Mouse (Mus musculus) testis, adult 2 months (tissue): ENCODE measurements around the gene Lemd1. TPM values are rescaled to one million over a fixed set of nuclear protein-coding genes. Genes with fewer than 3 reads are reported as not detected.

ENCODE experiments used
- H3K27ac ChIP-seq: fragments of 200-500 bp; 2 replicates; pipeline ENCODE4 v1.5.1; 2012; ENCODE audit warnings: low read depth, low read length; ENCODE audit not compliant: control insufficient read depth, insufficient read depth
- H3K27me3 ChIP-seq: fragments of 200-500 bp; 2 replicates; pipeline ENCODE4 v1.6.1; 2012; ENCODE audit warnings: mild to moderate bottlenecking, low read length, moderate library complexity; ENCODE audit not compliant: control insufficient read depth, insufficient read depth
- H3K36me3 ChIP-seq: fragments of 200-500 bp; 2 replicates; pipeline ENCODE4 v1.6.1; 2012; ENCODE audit warnings: mild to moderate bottlenecking, low read length; ENCODE audit not compliant: control insufficient read depth, insufficient read depth
- H3K4me1 ChIP-seq: fragments of 200-500 bp; 2 replicates; pipeline ENCODE4 v1.6.1; 2012; ENCODE audit warnings: low read length; ENCODE audit not compliant: control insufficient read depth, insufficient read depth
- H3K4me3 ChIP-seq: fragments of 200-500 bp; 2 replicates; pipeline ENCODE4 v1.5.1; 2012; ENCODE audit warnings: low read depth, mild to moderate bottlenecking, low read length, moderate library complexity, mixed read lengths; ENCODE audit not compliant: control insufficient read depth
- CTCF ChIP-seq: fragments of 200-500 bp; IDR thresholded peaks from 2 replicates; pipeline ENCODE4 v1.5.1; 2012; ENCODE audit warnings: low read depth, mild to moderate bottlenecking, inconsistent platforms, low read length, moderate library complexity; ENCODE audit not compliant: control insufficient read depth, insufficient read depth, insufficient replicate concordance
- POLR2A ChIP-seq: fragments of 200-500 bp; IDR thresholded peaks from 2 replicates; pipeline ENCODE4 v1.6.1; 2012; ENCODE audit warnings: low read depth, mild to moderate bottlenecking, inconsistent platforms, low read length, moderate library complexity; ENCODE audit not compliant: control insufficient read depth
- polyA plus RNA-seq: library from polyadenylated mRNA; depleted of rRNA; stranded (reverse); fragments of >200 nt; gene quantifications from 2 replicates; pipeline ENCODE4 v1.2.3, GENCODE M21; 2012

The Lemd1 gene
- polyA plus RNA-seq, 1 experiment, result 162 TPM

DNA sequence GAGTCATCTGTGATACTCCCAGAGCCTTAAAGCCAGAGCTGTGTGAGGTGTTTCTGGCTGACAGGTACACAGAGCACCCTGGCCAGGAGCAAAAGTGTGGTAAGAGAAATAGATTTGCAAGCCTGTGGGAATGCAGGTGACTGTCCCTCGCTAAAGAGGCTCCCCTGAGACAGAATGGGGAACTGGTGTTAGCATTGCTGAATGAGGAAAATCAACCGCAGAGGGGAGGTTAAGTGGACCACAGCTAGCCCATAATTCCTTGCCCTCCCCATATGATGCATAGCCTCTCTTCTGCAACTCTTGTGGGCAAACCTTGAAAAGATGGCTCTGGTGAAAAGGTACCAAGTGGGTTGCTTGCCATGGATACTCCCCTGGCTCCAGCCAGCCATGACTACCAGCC lies 41.8 kb upstream of the Lemd1 start:
- TF ChIP-seq CTCF (no peak), POLR2A (no peak)
- H3K27ac ChIP-seq, result no peak overlapping the region
- no peak overlapping the region for H3K4me3 ChIP-seq
- no peaks in the 10 kb centered on the region; the same call in 1 of the 2 replicates for H3K4me1 ChIP-seq
- no peaks in the 10 kb centered on the region for H3K36me3 ChIP-seq
- H3K27me3 ChIP-seq, result no peaks in the 10 kb centered on the region

DNA sequence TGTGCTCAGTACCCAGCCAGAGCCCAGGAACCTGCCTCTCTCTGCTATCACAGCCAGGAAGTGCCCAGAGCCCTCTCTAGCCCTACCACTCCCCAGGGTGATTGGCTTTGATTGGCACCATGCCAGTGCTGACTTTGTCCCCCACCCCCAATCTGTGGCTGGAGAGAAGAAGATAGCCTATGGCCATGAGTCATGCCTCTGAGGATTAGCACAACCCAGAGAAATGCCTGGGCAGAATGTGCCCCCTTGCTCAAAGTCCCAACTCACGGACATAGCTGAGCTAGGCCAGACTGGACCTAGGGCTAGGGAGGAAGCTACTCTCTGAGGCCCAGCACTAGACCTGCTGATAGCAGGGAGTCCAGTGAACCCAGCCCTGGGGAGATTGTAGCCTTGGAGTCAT lies 41.1 kb upstream of the Lemd1 start:
- Histone ChIP-seq H3K4me3 (peak overlapping the region; percentile 15; the same call in 1 of the 2 replicates), H3K4me1 (no peaks in the 10 kb centered on the region; the same call in 1 of the 2 replicates), H3K27me3 (no peaks in the 10 kb centered on the region), H3K36me3 (no peaks in the 10 kb centered on the region), H3K27ac (no peak overlapping the region)
- TF ChIP-seq POLR2A (no peak), CTCF (no peak)

DNA sequence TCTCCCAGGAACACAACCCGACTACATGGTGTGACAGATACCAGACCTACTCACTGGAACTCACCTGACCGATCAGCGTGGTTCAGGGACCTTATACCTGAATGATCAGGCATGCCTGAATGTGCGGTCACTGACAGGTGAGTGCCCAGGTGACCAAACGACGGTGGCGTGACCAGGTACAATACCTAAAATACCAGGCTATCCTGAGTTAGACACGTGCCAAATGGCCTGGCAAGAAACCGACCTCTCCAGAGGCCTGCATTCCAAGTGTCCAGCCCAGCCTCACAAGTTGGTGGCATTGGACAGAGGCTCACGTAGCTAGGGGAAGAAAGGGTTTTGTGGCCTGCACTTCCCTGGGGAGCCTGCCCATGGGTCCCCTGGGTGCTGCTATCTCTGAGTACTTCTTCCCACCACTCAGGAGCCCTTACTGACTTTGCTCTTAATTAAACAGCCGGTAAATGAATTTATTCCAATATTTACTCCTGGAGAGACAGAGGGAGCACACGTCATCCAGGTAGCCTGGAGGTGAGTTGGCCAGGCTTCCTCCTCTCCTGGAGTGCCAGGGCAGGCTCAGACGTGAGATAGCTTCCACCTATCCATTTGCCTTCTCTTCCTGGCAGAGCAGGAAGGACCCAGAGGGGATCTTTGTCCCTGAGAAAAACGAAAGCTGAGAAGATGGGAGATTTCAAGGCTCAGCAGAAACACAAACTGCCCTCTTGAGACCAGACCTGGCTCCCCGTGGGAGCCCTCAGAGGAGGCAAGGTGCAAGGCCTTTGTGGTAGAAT lies 40.2 kb upstream of the Lemd1 start:
- peak; percentile 22; the same call in 1 of the 2 replicates for TF ChIP-seq POLR2A
- no peak for TF ChIP-seq CTCF
- Histone ChIP-seq H3K4me3 (peak overlapping the region; percentile 41), H3K27ac (no peak overlapping the region), H3K27me3 (no peaks in the 10 kb centered on the region), H3K36me3 (no peaks in the 10 kb centered on the region), H3K4me1 (no peaks in the 10 kb centered on the region; the same call in 1 of the 2 replicates)

DNA sequence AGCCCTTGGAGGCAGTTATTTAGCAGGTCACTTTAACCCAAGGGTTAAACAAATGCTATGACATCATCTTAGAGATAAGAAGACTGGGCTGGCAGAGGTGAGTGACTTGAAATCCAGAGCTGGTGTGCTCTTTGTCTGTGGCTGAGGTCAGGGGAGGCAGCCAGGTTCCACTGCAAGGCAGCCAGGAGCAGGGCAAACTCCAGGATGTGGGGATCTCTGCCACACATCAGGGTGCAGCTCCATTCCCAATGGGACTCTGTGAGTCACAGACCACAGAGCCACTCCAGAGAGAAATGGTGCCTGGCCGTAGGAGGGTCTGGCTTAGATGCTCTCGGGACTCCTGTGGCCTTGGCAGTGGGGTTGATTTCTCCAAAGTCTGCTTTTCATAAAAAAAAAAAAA lies 39.3 kb upstream of the Lemd1 start:
- H3K4me1 ChIP-seq, result no peaks in the 10 kb centered on the region; the same call in 1 of the 2 replicates
- no peaks in the 10 kb centered on the region for H3K27me3 ChIP-seq
- H3K4me3 ChIP-seq, result no peak overlapping the region
- H3K36me3 ChIP-seq, result no peaks in the 10 kb centered on the region
- H3K27ac ChIP-seq, result no peak overlapping the region
- TF ChIP-seq CTCF, result no peak
- TF ChIP-seq POLR2A, result no peak

DNA sequence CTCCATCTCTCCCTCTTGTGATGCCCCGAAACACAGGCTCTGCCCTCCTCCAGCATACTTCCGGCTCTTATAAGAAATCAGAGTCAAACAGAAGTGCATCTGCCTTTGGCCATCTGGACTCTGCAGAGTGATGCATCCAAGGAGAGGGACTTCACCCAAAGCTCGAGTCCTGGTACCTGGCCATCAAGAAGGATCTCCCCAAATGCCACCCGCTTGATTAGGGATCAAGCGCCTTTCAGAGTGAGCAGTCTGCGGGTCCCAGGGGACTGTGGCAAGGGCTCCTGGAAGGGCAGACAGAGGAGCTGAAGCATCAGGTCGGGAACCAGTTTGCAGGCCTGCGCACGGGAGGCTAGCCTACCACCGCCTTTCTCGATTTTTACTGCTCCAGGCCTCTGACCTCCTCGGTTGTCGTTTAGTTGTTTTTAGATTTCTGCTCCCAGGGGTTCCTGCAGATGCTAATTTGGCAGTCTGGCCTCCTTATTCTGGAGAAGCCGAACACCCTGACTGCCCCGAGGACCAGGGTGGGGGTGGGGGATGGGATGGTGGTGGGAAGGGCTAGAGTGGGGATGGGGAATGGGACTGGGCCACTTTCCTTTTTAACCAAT lies 38.0 kb upstream of the Lemd1 start:
- no peaks in the 10 kb centered on the region for H3K36me3 ChIP-seq
- no peaks in the 10 kb centered on the region for H3K27me3 ChIP-seq
- TF ChIP-seq CTCF (no peak), POLR2A (no peak)
- H3K27ac ChIP-seq, result no peak overlapping the region
- no peaks in the 10 kb centered on the region; the same call in 1 of the 2 replicates for H3K4me1 ChIP-seq
- H3K4me3 ChIP-seq, result no peak overlapping the region

DNA sequence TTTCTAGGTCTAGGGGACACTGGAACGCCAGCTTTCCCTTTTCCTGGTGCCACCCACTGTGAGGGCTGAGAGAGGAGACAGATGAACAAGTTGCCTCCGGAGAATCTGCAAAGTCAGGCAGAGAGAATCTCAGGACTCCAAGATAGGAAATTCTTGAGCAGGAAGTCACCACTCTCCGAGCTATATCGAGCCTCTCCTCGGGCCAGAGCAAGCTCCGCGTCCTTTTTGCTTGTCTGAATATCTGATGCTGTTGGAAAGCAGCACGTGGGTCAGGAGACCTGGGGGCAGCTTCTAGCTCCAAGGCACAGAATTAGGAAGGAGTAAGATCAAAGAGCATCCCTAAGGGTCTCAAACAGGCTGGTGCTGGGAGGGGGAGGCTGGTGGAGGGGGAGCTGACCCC lies 37.5 kb upstream of the Lemd1 start:
- Histone ChIP-seq H3K36me3 (no peaks in the 10 kb centered on the region), H3K4me1 (no peaks in the 10 kb centered on the region; the same call in 1 of the 2 replicates), H3K27ac (no peak overlapping the region), H3K4me3 (no peak overlapping the region), H3K27me3 (no peaks in the 10 kb centered on the region)
- no peak for TF ChIP-seq CTCF
- no peak for TF ChIP-seq POLR2A

DNA sequence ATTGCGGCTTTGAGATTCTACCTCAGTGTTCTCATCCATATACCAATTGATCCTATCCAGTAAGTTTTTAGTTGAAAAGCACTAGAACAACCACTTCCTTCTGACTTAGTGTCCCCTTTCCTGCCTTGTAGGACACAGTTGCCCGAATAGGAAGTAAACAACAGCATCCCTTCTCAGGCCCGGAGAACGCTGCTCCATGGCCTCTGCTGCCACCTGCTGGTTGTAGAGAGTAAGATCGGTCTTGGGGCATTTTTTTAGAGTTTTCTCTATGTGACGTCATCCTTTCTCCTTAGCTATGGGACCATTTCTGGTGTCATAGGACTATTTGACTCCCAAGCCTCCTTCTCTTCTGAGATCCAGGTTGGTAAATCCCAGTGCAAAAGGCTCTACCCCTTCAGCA lies 35.5 kb upstream of the Lemd1 start:
- Histone ChIP-seq H3K4me3 (no peak overlapping the region), H3K27me3 (no peaks in the 10 kb centered on the region), H3K27ac (no peak overlapping the region), H3K4me1 (no peaks in the 10 kb centered on the region; the same call in 1 of the 2 replicates), H3K36me3 (no peaks in the 10 kb centered on the region)
- TF ChIP-seq CTCF, result peak; percentile 90
- TF ChIP-seq POLR2A, result no peak
